Mouse (Mus musculus): ENCODE measurements around the gene Lmtk3. TPM values are rescaled to one million over a fixed set of nuclear protein-coding genes. Genes with fewer than 3 reads are reported as not detected.

Gene Lmtk3
- total RNA-seq, 2 experiments from 2014 or later: 6.2 to 8.4 TPM

- no peak for DNase-seq (ENCODE audit: low spot score in 2 of 2)
Measured at GRCm38 (mm10) chr7:45850661-45851060, 67.1 kb downstream of the Lmtk3 start.

- DNase-seq (ENCODE audit: low spot score in 2 of 2): no peak
Measured at GRCm38 (mm10) chr7:45853089-45853488, 69.6 kb downstream of the Lmtk3 start.

Other genes starting within 250 kb of the Lmtk3 start
- 1 to 10 TPM in 1 of 2 experiments, under 1 TPM in 1; 0.83 to 3.0 TPM for gene Hsd17b14, start 228.8 kb upstream of the Lmtk3 start, total RNA-seq (2021)
- gene Bcat2, start 213.6 kb upstream of the Lmtk3 start, total RNA-seq (2021): 100 to 1,000 TPM; 164 to 265 TPM
- 1 to 10 TPM in 1 of 2 experiments, not detected in 1; 1.4 TPM for gene Fgf21, start 168.2 kb upstream of the Lmtk3 start, total RNA-seq (2021)
- gene Fut1, start 166.4 kb upstream of the Lmtk3 start, total RNA-seq (2021): not detected
- gene Izumo1, start 161.9 kb upstream of the Lmtk3 start, total RNA-seq (2021): under 1 TPM; 0.22 to 0.33 TPM
- gene Rasip1, start 156.2 kb upstream of the Lmtk3 start, total RNA-seq (2021): 10 to 100 TPM; 16.0 to 27.6 TPM
- gene Mamstr, start 143.8 kb upstream of the Lmtk3 start, total RNA-seq (2021): 1 to 10 TPM; 2.4 to 7.7 TPM
- under 1 TPM in 1 of 2 experiments, not detected in 1; 0.13 TPM for gene Fut2, start 117.3 kb upstream of the Lmtk3 start, total RNA-seq (2021)
- under 1 TPM; 0.36 to 0.61 TPM for gene Ntn5, start 99.7 kb upstream of the Lmtk3 start, total RNA-seq (2021)
- under 1 TPM; 0.23 to 0.35 TPM for gene Sec1, start 89.3 kb upstream of the Lmtk3 start, total RNA-seq (2021)
- gene Car11, start 83.9 kb upstream of the Lmtk3 start, total RNA-seq (2021): 10 to 100 TPM; 15.8 to 16.9 TPM
- gene Dbp, start 78.7 kb upstream of the Lmtk3 start, total RNA-seq (2021): 10 to 100 TPM; 64.8 to 96.6 TPM
- 100 to 1,000 TPM; 934 to 965 TPM for gene Rpl18, start 68.3 kb upstream of the Lmtk3 start, total RNA-seq (2021)
- 10 to 100 TPM; 37.7 to 42.0 TPM for gene Sphk2, start 65.7 kb upstream of the Lmtk3 start, total RNA-seq (2021)
- under 1 TPM; 0.30 to 0.35 TPM for gene Fam83e, start 62.5 kb upstream of the Lmtk3 start, total RNA-seq (2021)
- not detected for gene Spaca4, start 57.9 kb upstream of the Lmtk3 start, total RNA-seq (2021)
- gene Sult2b1, start 931 bp downstream of the Lmtk3 start, total RNA-seq (2021): 1 to 10 TPM in 1 of 2 experiments, under 1 TPM in 1; 0.77 to 1.1 TPM
- 100 to 1,000 TPM in 1 of 2 experiments, 10 to 100 TPM in 1; 92.9 to 117 TPM for gene Cyth2, start 30.8 kb downstream of the Lmtk3 start, total RNA-seq (2021)
- under 1 TPM; 0.19 to 0.20 TPM for gene Kcnj14, start 41.0 kb downstream of the Lmtk3 start, total RNA-seq (2021)
- gene Grwd1, start 47.2 kb downstream of the Lmtk3 start, total RNA-seq (2021): 10 to 100 TPM; 33.0 to 36.0 TPM
- gene Kdelr1, start 89.0 kb downstream of the Lmtk3 start, total RNA-seq (2021): 100 to 1,000 TPM; 125 to 140 TPM
- under 1 TPM; 0.66 to 0.67 TPM for gene Grin2d, start 94.6 kb downstream of the Lmtk3 start, total RNA-seq (2021)
- gene Syngr4, start 113.0 kb downstream of the Lmtk3 start, total RNA-seq (2021): not detected
- 10 to 100 TPM; 70.9 to 89.3 TPM for gene Tmem143, start 113.2 kb downstream of the Lmtk3 start, total RNA-seq (2021)
- gene Emp3, start 137.7 kb downstream of the Lmtk3 start, total RNA-seq (2021): 100 to 1,000 TPM; 299 to 421 TPM
- gene Ccdc114, start 140.3 kb downstream of the Lmtk3 start, total RNA-seq (2021): 10 to 100 TPM; 17.7 to 21.1 TPM
- gene Abcc6, start 246.6 kb downstream of the Lmtk3 start, total RNA-seq (2021): under 1 TPM in 1 of 2 experiments, not detected in 1; 0.10 TPM
- 10 to 100 TPM; 64.2 to 67.0 TPM for gene Nomo1, start 250.0 kb downstream of the Lmtk3 start, total RNA-seq (2021)